Mouse (Mus musculus) CH12.LX (cell line): Measurements from ENCODE around the gene Cmtm2b. TPM values are rescaled to one million over a fixed set of nuclear protein-coding genes. Genes with fewer than 3 reads are reported as not detected.

ENCODE experiments used
- DNase-seq: peaks from one replicate; pipeline ENCODE4 v3.0.0-alpha.2; 2013; ENCODE audit errors: extremely low read depth
- H3K27ac ChIP-seq: 2 replicates; pipeline ENCODE4 v1.5.1; 2012; ENCODE audit warnings: low read depth, mild to moderate bottlenecking, control low read depth, moderate library complexity; ENCODE audit not compliant: insufficient read depth
- H3K27me3 ChIP-seq: replicated peaks from 2 replicates; pipeline ENCODE3; 2012; ENCODE audit warnings: inconsistent platforms
- H3K36me3 ChIP-seq, 2 experiments: replicated peaks in 1 of 2; 2 replicates each; pipeline versions ENCODE3 to v1.6.1; 2012; ENCODE audit warnings: inconsistent platforms in 1 of 2, low read length in 1 of 2, mild to moderate bottlenecking in 1 of 2, mixed read lengths in 1 of 2, moderate library complexity in 1 of 2; ENCODE audit not compliant: control insufficient read depth in 1 of 2, insufficient read depth in 1 of 2
- H3K4me1 ChIP-seq, 2 experiments: 2 replicates each; pipeline ENCODE4 v1.6.1; 2012; ENCODE audit warnings: inconsistent platforms in 1 of 2, moderate library complexity in 1 of 2; ENCODE audit not compliant: insufficient read depth in 2 of 2, control insufficient read depth in 1 of 2
- H3K4me2 ChIP-seq: 2 replicates; pipeline ENCODE4 v1.6.1; 2012; ENCODE audit warnings: low read depth, mild to moderate bottlenecking, control low read depth; ENCODE audit not compliant: poor library complexity, insufficient read depth, severe bottlenecking
- H3K4me3 ChIP-seq, 3 experiments: fragments of 150-350 bp in 1 of 3; sonication (generic) in 1 of 3; replicated peaks in 1 of 3; 2 replicates each; pipeline versions ENCODE3 to v1.5.1; 2011 to 2012; ENCODE audit warnings: low read depth in 2 of 3, low read length in 2 of 3, mild to moderate bottlenecking in 2 of 3, moderate library complexity in 2 of 3, control low read depth in 1 of 3, improper control_type of control experiment in 1 of 3, inconsistent platforms in 1 of 3, mixed read lengths in 1 of 3; ENCODE audit not compliant: poor library complexity in 1 of 3
- H3K79me2 ChIP-seq: replicated peaks from 2 replicates; pipeline ENCODE4 v1.6.1; 2012; ENCODE audit warnings: mild to moderate bottlenecking, moderate library complexity; ENCODE audit not compliant: control insufficient read depth, poor library complexity, insufficient read depth, severe bottlenecking; ENCODE audit errors: extremely low read depth
- H3K9ac ChIP-seq: 2 replicates; pipeline ENCODE4 v1.6.1; 2012; ENCODE audit warnings: low read depth, mild to moderate bottlenecking, control low read depth, moderate library complexity; ENCODE audit not compliant: insufficient read depth
- H3K9me3 ChIP-seq: replicated peaks from 2 replicates; pipeline ENCODE3; 2012; ENCODE audit warnings: low read length, inconsistent platforms, mixed read lengths
- BHLHE40 ChIP-seq: IDR thresholded peaks from 2 replicates; pipeline ENCODE4 v1.6.1; 2011; ENCODE audit warnings: mild to moderate bottlenecking, low read depth, low read length, improper control_type of control experiment
- CHD1 ChIP-seq: IDR thresholded peaks from 2 replicates; pipeline ENCODE4 v1.6.1; 2012; ENCODE audit warnings: low read depth, low read length, improper control_type of control experiment, inconsistent platforms
- CHD2 ChIP-seq: IDR thresholded peaks from 2 replicates; pipeline ENCODE4 v1.6.1; 2011; ENCODE audit warnings: low read length, improper control_type of control experiment
- CTCF ChIP-seq, 2 experiments: IDR thresholded peaks in 1 of 2; conservative IDR thresholded peaks in 1 of 2; 2 replicates each; pipeline ENCODE4 v1.5.1; 2011 to 2012; ENCODE audit warnings: low read depth in 2 of 2, low read length in 2 of 2, improper control_type of control experiment in 1 of 2, inconsistent platforms in 1 of 2, mild to moderate bottlenecking in 1 of 2, moderate library complexity in 1 of 2
- EP300 ChIP-seq: IDR thresholded peaks from 2 replicates; pipeline ENCODE4 v1.6.1; 2011; ENCODE audit warnings: low read length, improper control_type of control experiment
- ETS1 ChIP-seq: conservative IDR thresholded peaks from 2 replicates; pipeline ENCODE4 v1.6.1; 2012; ENCODE audit warnings: low read depth, mild to moderate bottlenecking, inconsistent platforms, low read length, improper control_type of control experiment, moderate library complexity
- GABPA ChIP-seq: IDR thresholded peaks from 2 replicates; pipeline ENCODE4 v1.6.1; 2012; ENCODE audit warnings: low read depth, low read length, improper control_type of control experiment, inconsistent platforms; ENCODE audit not compliant: insufficient replicate concordance
- HCFC1 ChIP-seq: IDR thresholded peaks from 2 replicates; pipeline ENCODE4 v1.6.1; 2012; ENCODE audit warnings: low read depth, mild to moderate bottlenecking, inconsistent platforms, low read length, improper control_type of control experiment
- IRF4 ChIP-seq: IDR thresholded peaks from 2 replicates; pipeline ENCODE4 v1.6.1; 2014; ENCODE audit warnings: low read depth, mild to moderate bottlenecking, inconsistent platforms, low read length, improper control_type of control experiment
- MAX ChIP-seq: IDR thresholded peaks from 2 replicates; pipeline ENCODE4 v1.6.1; 2011; ENCODE audit warnings: low read length, improper control_type of control experiment
- MEF2A ChIP-seq: IDR thresholded peaks from 2 replicates; pipeline ENCODE4 v1.6.1; 2014; ENCODE audit warnings: low read depth, mild to moderate bottlenecking, inconsistent platforms, low read length, improper control_type of control experiment, borderline replicate concordance
- MXI1 ChIP-seq: IDR thresholded peaks from 2 replicates; pipeline ENCODE4 v1.6.1; 2011; ENCODE audit warnings: mild to moderate bottlenecking, low read depth, low read length, improper control_type of control experiment
- MYC ChIP-seq: IDR thresholded peaks from 2 replicates; pipeline ENCODE4 v1.6.1; 2011; ENCODE audit warnings: low read depth, mild to moderate bottlenecking, improper control_type of control experiment, low read length
- NELFE ChIP-seq: IDR thresholded peaks from 2 replicates; pipeline ENCODE4 v1.6.1; 2011; ENCODE audit warnings: low read depth, low read length, improper control_type of control experiment
- PAX5 ChIP-seq: IDR thresholded peaks from 2 replicates; pipeline ENCODE4 v1.6.1; 2012; ENCODE audit warnings: low read length, inconsistent platforms, mixed read lengths
- POLR2AphosphoS2 ChIP-seq: IDR thresholded peaks from 2 replicates; pipeline ENCODE4 v1.6.1; 2011; ENCODE audit warnings: low read depth, low read length, improper control_type of control experiment
- SMC3 ChIP-seq: IDR thresholded peaks from 2 replicates; pipeline ENCODE4 v1.6.1; 2011; ENCODE audit warnings: low read depth, low read length, improper control_type of control experiment
- TCF12 ChIP-seq: IDR thresholded peaks from 2 replicates; pipeline ENCODE4 v1.6.1; 2014; ENCODE audit warnings: low read depth, mild to moderate bottlenecking, inconsistent platforms, low read length, improper control_type of control experiment
- UBTF ChIP-seq: IDR thresholded peaks from 2 replicates; pipeline ENCODE4 v1.6.1; 2012; ENCODE audit warnings: low read depth, mild to moderate bottlenecking, inconsistent platforms, low read length, improper control_type of control experiment, moderate library complexity
- USF1 ChIP-seq: IDR thresholded peaks from 2 replicates; pipeline ENCODE4 v1.6.1; 2014; ENCODE audit warnings: low read depth, mild to moderate bottlenecking, inconsistent platforms, low read length, improper control_type of control experiment
- USF2 ChIP-seq: conservative IDR thresholded peaks from 2 replicates; pipeline ENCODE4 v1.6.1; 2011; ENCODE audit warnings: low read depth, low read length, improper control_type of control experiment
- ZC3H11A ChIP-seq: IDR thresholded peaks from 2 replicates; pipeline ENCODE4 v1.6.1; 2012; ENCODE audit warnings: low read depth, mild to moderate bottlenecking, inconsistent platforms, low read length, improper control_type of control experiment
- ZKSCAN1 ChIP-seq: IDR thresholded peaks from 2 replicates; pipeline ENCODE4 v1.6.1; 2012; ENCODE audit warnings: low read depth, inconsistent platforms, low read length, improper control_type of control experiment, borderline replicate concordance
- dilution Hi-C: fragments of 300-500 bp; cut with MboI; formaldehyde crosslinking; loops from 2 replicates; pipeline ENCODE4 v1.14.3; 2020; ENCODE audit warnings: low sequenced_read_pairs; ENCODE audit not compliant: extremely low pct_unique_long_range_greater_than_20kb, extremely low pct_ligation_motif_present
- in situ Hi-C: fragments of 300-500 bp; cut with MboI; formaldehyde crosslinking; loops from 3 replicates; pipeline ENCODE4 v1.14.3; 2019; ENCODE audit warnings: low sequenced_read_pairs, low pct_ligation_motif_present, low pct_unique_long_range_greater_than_20kb, mixed read lengths
- polyA plus RNA-seq: library from polyadenylated mRNA; unstranded; fragments of >175 nt; gene quantifications from 2 replicates; pipeline ENCODE4 v1.2.1, GENCODE M21; 2012; ENCODE audit warnings: low read depth; ENCODE audit not compliant: insufficient read length
- total RNA-seq, 2 experiments: library from RNA; depleted of rRNA; stranded (reverse); fragments of 300-350 nt in 1 of 2; fragments of >200 nt in 1 of 2; gene quantifications; 2 replicates each; pipeline ENCODE4 v1.2.3; 2012 to 2014

The Cmtm2b gene
- total and polyA plus RNA-seq, 3 experiments, result not detected

- no peak overlapping the region for H3K9ac ChIP-seq
- peaks cover 18 to 33% of the 10 kb centered on the region in 2 experiments for H3K4me1 ChIP-seq
- no peaks in the 10 kb centered on the region for H3K9me3 ChIP-seq
- peaks cover 0 to 3% of the 10 kb centered on the region in 2 experiments for H3K36me3 ChIP-seq
- dilution Hi-C loops, result no loop called here
- no peaks in the 10 kb centered on the region for H3K79me2 ChIP-seq
- peak overlapping the region; percentile 23 for H3K4me2 ChIP-seq
- H3K4me3 ChIP-seq, result no peak overlapping the region
- H3K27me3 ChIP-seq, result no peaks in the 10 kb centered on the region
- TF ChIP-seq MAX (peak; percentile 49; the same call in 1 of the 2 replicates), USF2 (no peak), MXI1 (0 out of 2 replicates have a peak, but pooled peaks have one; percentile 35), ZC3H11A (no peak), GABPA (no peak), USF1 (no peak), EP300 (peak; percentile 41; the same call in 1 of the 2 replicates), NELFE (no peak), ZKSCAN1 (no peak), PAX5 (no peak), ETS1 (peak; percentile 70), CHD2 (no peak), MEF2A (0 out of 2 replicates have a peak, but pooled peaks have one; percentile 31), CHD1 (no peak), IRF4 (peak; percentile 62; the same call in 1 of the 2 replicates), MYC (peak; percentile 68; the same call in 1 of the 2 replicates), HCFC1 (no peak), BHLHE40 (peak; percentile 84), TCF12 (peak; percentile 43), UBTF (no peak)
- no peak for DNase-seq
- H3K27ac ChIP-seq, result no peak overlapping the region
- in situ Hi-C loops, result loop anchor here (25.0 kb wide), 1 partner anchor 166 kb away; the partner anchor contains the start of genes Car7 and Nae1
These were observed 49.1 kb downstream of the Cmtm2b start for GRCm38 (mm10) chr8:104371121-104371520.

GRCm38 (mm10) chr8:104373779-104374178 lies 51.7 kb downstream of the Cmtm2b start:
- Histone ChIP-seq H3K36me3 (peaks cover 0 to 3% of the 10 kb centered on the region in 2 experiments), H3K79me2 (no peaks in the 10 kb centered on the region), H3K4me1 (peaks cover 18 to 32% of the 10 kb centered on the region in 2 experiments), H3K4me3 (no peak overlapping the region), H3K27ac (no peak overlapping the region), H3K4me2 (no peak overlapping the region)
- in situ Hi-C loops, result loop anchor here (25.0 kb wide), 1 partner anchor 164 kb away; the partner anchor contains the start of genes Car7 and Nae1
- no peak for TF ChIP-seq ZKSCAN1
- TF ChIP-seq SMC3, result peak; percentile 35
- TF ChIP-seq CTCF (conservative IDR thresholded peaks at IDR 0.05 in 1 of 2, IDR thresholded peaks at IDR 0.05 in 1 of 2; ENCODE audit: low read depth in 2 of 2, low read length in 2 of 2), result peak in 1 of 2 experiments; percentile 58; a peak in 2 of 4 replicates
- TF ChIP-seq MXI1, result 0 out of 2 replicates have a peak, but pooled peaks have one; percentile 20
- no peak for TF ChIP-seq POLR2AphosphoS2
- TF ChIP-seq, all 38 proteins: peak for 3
- no peaks in the 10 kb centered on the region for H3K27me3 ChIP-seq
- DNase-seq, result no peak
- dilution Hi-C loops, result no loop called here
- no peaks in the 10 kb centered on the region for H3K9me3 ChIP-seq
- no peak overlapping the region for H3K9ac ChIP-seq
